9 mouse cellular contexts compared by ENCODE assay signal in genomic region chr4:88718715-88719114, GRCm38 (mm10). TPM values are rescaled to one million over a fixed set of nuclear protein-coding genes. Genes with fewer than 3 reads are reported as not detected.
DNase-seq lines count a peak whose midpoint lies in the region; ATAC-seq and TF ChIP-seq lines count a peak whose summit lies in the region.
"Had no signal": no experiment of that assay in that cellular context is flagged by ENCODE, and none has a peak within 500 bp of the region (broad histone marks: within the 10 kb centered on the region; RNA-seq: fewer than 3 reads in every experiment).

No protein-coding gene starts in this region.

- 8% methylated on average over 1 of the region's 1 CpGs for WGBS in heart, embryonic 15.5 days
- 85% methylated on average over 1 of the region's 1 CpGs for WGBS in hindbrain, embryonic 10.5 days
- WGBS in liver, postnatal 0 days (ENCODE audit: insufficient replicate concordance) = 24% methylated on average over 1 of the region's 1 CpGs

- no peak for TF ChIP-seq EP300 in liver, postnatal 0 days (IDR thresholded peaks at IDR 0.05; ENCODE audit: low read depth)

- H3K27ac ChIP-seq in heart, embryonic 15.5 days = no peak overlapping the region
- H3K27ac ChIP-seq in hindbrain, embryonic 10.5 days = no peak overlapping the region
- no peak overlapping the region for H3K27ac ChIP-seq in liver, postnatal 0 days (ENCODE audit: low read depth)

- H3K36me3 ChIP-seq in heart, embryonic 15.5 days = peaks cover 14% of the 10 kb centered on the region
- peaks cover 73% of the 10 kb centered on the region for H3K36me3 ChIP-seq in hindbrain, embryonic 10.5 days
- peaks cover 19% of the 10 kb centered on the region for H3K36me3 ChIP-seq in liver, postnatal 0 days (replicated peaks; ENCODE audit: insufficient read depth, low read length)

- H3K27me3 ChIP-seq in heart, embryonic 15.5 days = no peaks in the 10 kb centered on the region
- H3K27me3 ChIP-seq in hindbrain, embryonic 10.5 days (ENCODE audit: insufficient read depth, poor library complexity, severe bottlenecking) = no peaks in the 10 kb centered on the region
- no peaks in the 10 kb centered on the region for H3K27me3 ChIP-seq in liver, postnatal 0 days (ENCODE audit: insufficient read depth, low read length)

- H3K4me3 ChIP-seq in heart, embryonic 15.5 days = peak overlapping the region; percentile 46
- H3K4me3 ChIP-seq in hindbrain, embryonic 10.5 days = peak overlapping the region; percentile 95
- peak overlapping the region; percentile 11 for H3K4me3 ChIP-seq in liver, postnatal 0 days (ENCODE audit: low read depth, low read length)

- intact Hi-C loops in heart, postnatal 14 days (cut with DNase I) = no loop called here

- H3K4me1 ChIP-seq in heart, embryonic 15.5 days (replicated peaks) = peaks cover 33% of the 10 kb centered on the region
- peaks cover 37% of the 10 kb centered on the region for H3K4me1 ChIP-seq in hindbrain, embryonic 10.5 days (replicated peaks)
- peaks cover 19% of the 10 kb centered on the region for H3K4me1 ChIP-seq in liver, postnatal 0 days (ENCODE audit: insufficient read depth)

- no peaks in the 10 kb centered on the region for H3K9me3 ChIP-seq in heart, embryonic 15.5 days (replicated peaks)
- no peaks in the 10 kb centered on the region for H3K9me3 ChIP-seq in hindbrain, embryonic 10.5 days
- H3K9me3 ChIP-seq in liver, postnatal 0 days (ENCODE audit: low read length) = no peaks in the 10 kb centered on the region

- TF ChIP-seq CTCF in liver, postnatal 0 days (IDR thresholded peaks at IDR 0.05; ENCODE audit: low read depth) = no peak

- ATAC-seq in heart, embryonic 15.5 days (replicated peaks; ENCODE audit: insufficient number of reproducible peaks, insufficient read depth, low FRiP score, low read depth) = no peak
- ATAC-seq in liver, postnatal 0 days = no peak

- peak overlapping the region; percentile 69 for H3K4me2 ChIP-seq in heart, embryonic 15.5 days
- H3K4me2 ChIP-seq in liver, postnatal 0 days (ENCODE audit: low read depth, low read length) = peak overlapping the region; percentile 94

- peak overlapping the region; percentile 47 for H3K9ac ChIP-seq in heart, embryonic 15.5 days
- H3K9ac ChIP-seq in liver, postnatal 0 days (replicated peaks) = no peak overlapping the region

- DNase-seq in heart, postnatal 14 days = no peak
- peak; percentile 26 for DNase-seq in adipocyte (ENCODE audit: low spot score)
- DNase-seq in hindbrain, embryonic 10.5 days (ENCODE audit: low spot score) = no peak
- no peak for DNase-seq in liver, postnatal 0 days
- DNase-seq in spleen, postnatal 10 days (ENCODE audit: low spot score in 2 of 2) = no peak
- DNase-seq in embryo, embryonic 9.5 days (ENCODE audit: extremely low spot score) = no peak
- DNase-seq in gastrocnemius, postnatal 25 days = no peak
- DNase-seq: lung, adult 2 months had no signal

RNA-seq across cellular contexts. Expression of gene Gm26566, which starts 2.9 kb away (rescaled TPM):
- 0.82 and 0.93 TPM in 2 replicates for polyA plus RNA-seq in heart, embryonic 15.5 days (2015; fragmentation: Nextera tagmentation; extraction: Ambion mirVana)
- 1 to 10 TPM in 1 of 2 experiments, under 1 TPM in 1; 0.22 to 1.0 TPM for total RNA-seq in heart, postnatal 14 days (2021)
- polyA plus RNA-seq in hindbrain, embryonic 10.5 days (2016; fragmentation: Nextera tagmentation; extraction: Ambion mirVana) = 0.68 and 1.3 TPM in 2 replicates
- polyA plus RNA-seq in liver, postnatal 0 days (2015; fragmentation: Nextera tagmentation; extraction: Ambion mirVana) = 0.15 and 0.22 TPM in 2 replicates
- total RNA-seq in gastrocnemius, postnatal 25 days (2021) = under 1 TPM; 0.26 to 0.43 TPM

RNA-seq across cellular contexts. Expression of gene Klhl9, which starts 3.5 kb away (rescaled TPM):
- polyA plus RNA-seq in heart, embryonic 15.5 days (2015; fragmentation: Nextera tagmentation; extraction: Ambion mirVana) = 77.5 and 78.4 TPM in 2 replicates
- 10 to 100 TPM; 73.9 to 75.5 TPM for total RNA-seq in heart, postnatal 14 days (2021)
- 74.4 and 90.5 TPM in 2 replicates for polyA plus RNA-seq in hindbrain, embryonic 10.5 days (2016; fragmentation: Nextera tagmentation; extraction: Ambion mirVana)
- 18.6 and 20.1 TPM in 2 replicates for polyA plus RNA-seq in liver, postnatal 0 days (2015; fragmentation: Nextera tagmentation; extraction: Ambion mirVana)
- 10 to 100 TPM; 45.1 to 47.2 TPM for total RNA-seq in gastrocnemius, postnatal 25 days (2021)

RNA-seq across cellular contexts. Expression of gene Ifnab, which starts 27.6 kb away (rescaled TPM):
- not detected in 2 replicates for polyA plus RNA-seq in heart, embryonic 15.5 days (2015; fragmentation: Nextera tagmentation; extraction: Ambion mirVana)
- total RNA-seq in heart, postnatal 14 days (2021) = not detected
- not detected in 2 replicates for polyA plus RNA-seq in hindbrain, embryonic 10.5 days (2016; fragmentation: Nextera tagmentation; extraction: Ambion mirVana)
- polyA plus RNA-seq in liver, postnatal 0 days (2015; fragmentation: Nextera tagmentation; extraction: Ambion mirVana) = not detected in 2 replicates
- total RNA-seq in gastrocnemius, postnatal 25 days (2021) = not detected
- polyA plus RNA-seq: lung, adult 2 months had no signal

RNA-seq across cellular contexts. Expression of gene Ifna2, which starts 35.0 kb away (rescaled TPM):
- not detected in 2 replicates for polyA plus RNA-seq in heart, embryonic 15.5 days (2015; fragmentation: Nextera tagmentation; extraction: Ambion mirVana)
- not detected for total RNA-seq in heart, postnatal 14 days (2021)
- not detected in 2 replicates for polyA plus RNA-seq in hindbrain, embryonic 10.5 days (2016; fragmentation: Nextera tagmentation; extraction: Ambion mirVana)
- not detected in 2 replicates for polyA plus RNA-seq in liver, postnatal 0 days (2015; fragmentation: Nextera tagmentation; extraction: Ambion mirVana)
- not detected for total RNA-seq in gastrocnemius, postnatal 25 days (2021)
- polyA plus RNA-seq: lung, adult 2 months had no signal

RNA-seq across cellular contexts. Expression of gene Gm13271, which starts 36.0 kb away (rescaled TPM):
- polyA plus RNA-seq in heart, embryonic 15.5 days (2015; fragmentation: Nextera tagmentation; extraction: Ambion mirVana) = not detected in 2 replicates
- not detected for total RNA-seq in heart, postnatal 14 days (2021)
- polyA plus RNA-seq in hindbrain, embryonic 10.5 days (2016; fragmentation: Nextera tagmentation; extraction: Ambion mirVana) = not detected in 2 replicates
- polyA plus RNA-seq in liver, postnatal 0 days (2015; fragmentation: Nextera tagmentation; extraction: Ambion mirVana) = not detected in 2 replicates
- not detected for total RNA-seq in gastrocnemius, postnatal 25 days (2021)
- polyA plus RNA-seq: lung, adult 2 months had no signal

Comparison
In these comparisons a context has a peak if more than half of its experiments do, and no peak if none do; other contexts are left out.
1. H3K4me3 ChIP-seq: peak in every context shown above with its lines; median percentile 95 in hindbrain, embryonic 10.5 days; 46 in heart, embryonic 15.5 days; 11 in liver, postnatal 0 days.